Mouse (Mus musculus) CD8-positive naive resting alpha-beta T cell, adult 57 days (primary cell): ENCODE data around the gene Myrip. TPM values are rescaled to one million over a fixed set of nuclear protein-coding genes. Genes with fewer than 3 reads are reported as not detected.

Experiments
- total RNA-seq: library from RNA; stranded (reverse); gene quantifications from one replicate; pipeline ENCODE4 v1.2.4, GENCODE M21; 2023

Gene Myrip
- total RNA-seq = not detected

GRCm38 (mm10) chr9:120301213-120301612, at the start of gene Myrip:
Gene Myrip, plus strand, starts transcription at chr9:120301513.

GRCm38 (mm10) chr9:120492010-120492399, 190.7 kb downstream of the Myrip start, which contains the start of gene Eif1b:
Gene Eif1b, plus strand, starts transcription at chr9:120492232.

Other genes starting within 250 kb of the Myrip start
- gene Cx3cr1, start 231.6 kb upstream of the Myrip start, total RNA-seq = 0.73 TPM
- not detected for gene Ccr8, start 209.4 kb upstream of the Myrip start, total RNA-seq
- gene Slc25a38, start 191.1 kb upstream of the Myrip start, total RNA-seq = 28.2 TPM
- 3,338 TPM for gene Rpsa, start 173.8 kb upstream of the Myrip start, total RNA-seq
- gene Mobp, start 151.8 kb upstream of the Myrip start, total RNA-seq = not detected
- gene Eif1b, start 190.7 kb downstream of the Myrip start, total RNA-seq = 30.3 TPM
- not detected for gene Entpd3, start 238.3 kb downstream of the Myrip start, total RNA-seq